Mouse (Mus musculus): Measurements from ENCODE around the gene Timm50.

Timm50 gene

DNA sequence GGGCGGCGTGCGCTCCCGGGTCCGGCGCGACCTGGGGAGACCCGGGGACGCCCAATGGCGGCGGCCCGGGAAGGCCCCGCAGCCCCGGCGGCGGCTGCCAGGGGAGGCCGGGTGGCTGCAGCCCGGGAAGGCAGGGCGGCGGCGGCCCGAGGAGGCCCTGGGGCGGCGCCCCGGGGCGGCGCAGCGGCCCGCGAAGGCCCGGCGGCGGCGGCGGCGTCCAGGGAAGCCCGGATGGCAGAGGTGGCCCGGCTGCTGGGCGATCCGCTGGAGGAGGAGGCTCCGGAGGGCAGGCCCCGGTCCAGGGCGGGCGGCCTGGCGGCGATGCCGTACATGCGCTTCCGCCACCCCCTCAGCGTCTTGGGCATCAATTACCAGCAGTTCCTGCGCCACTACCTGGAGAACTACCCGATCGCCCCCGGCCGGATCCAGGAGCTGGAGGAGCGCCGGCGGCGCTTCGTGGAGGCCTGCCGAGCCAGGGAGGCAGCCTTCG lies 43.8 kb downstream of the Timm50 start:
- DNase-seq (ENCODE audit: low spot score), result peak; percentile 32

DNA sequence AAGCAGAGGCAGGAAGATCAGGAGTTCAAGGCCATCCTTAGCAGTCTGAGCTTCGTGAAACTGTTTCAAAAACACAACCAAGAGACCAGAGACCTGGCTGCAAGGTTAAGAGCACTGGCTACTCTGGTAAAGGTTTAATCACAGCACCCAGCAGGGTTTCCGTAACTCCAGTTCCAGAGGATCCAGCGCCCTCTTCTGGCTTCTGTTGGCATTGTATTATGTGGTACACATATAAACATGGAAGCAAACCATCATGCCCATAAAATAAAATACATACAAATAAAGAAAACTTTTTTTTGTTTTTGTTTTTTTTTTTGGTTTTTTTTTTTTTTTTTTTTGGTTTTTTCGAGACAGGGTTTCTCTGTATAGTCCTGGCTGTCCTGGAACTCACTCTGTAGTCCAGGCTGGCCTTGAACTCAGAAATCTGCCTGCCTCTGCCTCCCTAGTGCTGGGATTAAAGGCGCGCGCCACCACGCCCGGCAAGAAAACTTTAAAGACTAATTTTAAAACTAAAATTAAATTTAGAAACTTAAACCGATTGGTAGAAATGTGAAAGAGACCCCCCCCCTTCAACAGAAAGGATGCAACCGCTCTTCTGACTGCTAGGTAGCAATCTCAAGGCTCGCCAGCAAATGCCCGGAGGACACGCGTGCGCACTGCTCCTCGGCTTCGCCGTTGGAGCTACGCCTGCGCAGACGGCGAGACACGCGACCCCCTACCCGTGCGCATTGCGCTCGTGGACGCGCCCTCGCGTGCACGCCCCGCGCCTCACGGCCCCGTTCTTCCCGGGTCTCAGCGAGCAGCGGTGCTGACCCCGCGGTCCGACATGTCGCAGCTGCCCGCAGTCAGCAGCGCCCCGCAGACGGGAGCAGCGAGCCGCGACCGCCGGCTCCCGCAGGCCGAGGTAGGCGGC lies 44.5 kb downstream of the Timm50 start, which contains the start of gene Eid2:
Gene Eid2 (plus strand): TSS at position 753 of the 913 bp plus-strand sequence.
- peak; percentile 68 for DNase-seq (ENCODE audit: low spot score)

DNA sequence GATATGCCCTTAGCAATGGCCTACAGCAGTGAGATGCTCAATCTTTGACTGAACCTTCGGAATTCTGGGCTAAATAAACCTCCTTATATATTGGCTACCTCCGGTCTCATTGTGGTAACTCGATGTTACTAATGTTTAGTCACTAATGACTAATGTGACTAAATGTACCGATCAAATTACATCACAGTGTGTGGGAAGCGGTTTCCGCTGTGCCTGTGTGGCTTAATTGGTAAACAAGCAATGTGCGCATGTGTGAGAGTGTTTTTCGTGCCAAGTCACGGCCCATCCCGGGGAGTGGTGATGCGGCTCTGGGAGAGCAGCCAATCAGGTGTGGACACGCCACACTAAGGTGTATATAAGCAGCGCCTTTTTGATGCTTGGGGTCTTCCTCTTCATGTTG lies 46.5 kb downstream of the Timm50 start:
- DNase-seq (ENCODE audit: low spot score), result no peak

DNA sequence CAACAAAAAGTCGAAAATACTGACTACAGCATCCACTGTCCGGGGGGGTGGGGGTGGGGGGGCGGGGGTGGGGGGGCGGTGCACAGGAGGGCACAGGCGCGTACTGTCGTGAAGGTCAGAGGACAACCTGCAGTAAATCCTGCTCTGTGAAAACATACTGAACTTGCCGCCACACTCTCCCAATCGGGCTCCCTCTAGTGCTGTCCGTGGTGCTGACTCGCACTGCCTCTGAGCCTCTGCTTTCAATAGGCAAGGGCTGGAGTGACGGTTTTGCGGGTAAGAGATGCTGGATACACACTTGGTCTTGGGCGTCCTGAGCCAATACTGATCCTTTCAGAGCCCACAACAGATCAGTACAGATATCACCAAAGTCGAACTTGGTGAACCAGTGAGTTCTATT lies 48.1 kb downstream of the Timm50 start:
- DNase-seq (ENCODE audit: low spot score), result peak; percentile 27

DNA sequence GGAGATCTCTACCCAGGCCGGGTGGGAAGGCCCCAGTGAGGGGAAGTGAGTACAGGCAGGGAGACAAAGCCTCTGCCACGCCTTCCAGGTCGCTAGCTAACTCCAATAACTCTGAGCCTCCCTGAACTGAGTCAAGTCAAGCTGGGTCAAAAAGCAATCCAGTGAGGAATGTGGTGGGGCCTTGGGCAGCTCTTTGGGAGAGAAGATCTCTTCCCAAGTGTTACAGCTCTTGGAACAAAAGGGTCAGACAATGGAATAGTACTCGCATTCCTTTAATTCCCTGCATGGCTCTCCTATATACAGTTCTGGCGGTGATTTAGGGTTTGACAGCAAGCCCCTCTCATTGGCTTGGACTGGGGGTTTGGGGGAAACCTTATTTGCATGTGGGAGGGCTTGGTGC lies 49.0 kb downstream of the Timm50 start:
- DNase-seq (ENCODE audit: low spot score), result no peak
